Mouse (Mus musculus): ENCODE measurements around the gene Mblac1.
A peak's percentile ranks its signal among the peaks of the same experiment; 100 is the strongest.
"Not testable (repeated sequence)": the region's sequence is repeated elsewhere in the genome, so short reads cannot be mapped to it uniquely, and the experiment has no call there.

The Mblac1 gene

GRCm38 (mm10) chr5:138216632-138217031 lies 22.5 kb downstream of the Mblac1 start:
- not testable (repeated sequence) for DNase-seq (ENCODE audit: low read depth)

DNA sequence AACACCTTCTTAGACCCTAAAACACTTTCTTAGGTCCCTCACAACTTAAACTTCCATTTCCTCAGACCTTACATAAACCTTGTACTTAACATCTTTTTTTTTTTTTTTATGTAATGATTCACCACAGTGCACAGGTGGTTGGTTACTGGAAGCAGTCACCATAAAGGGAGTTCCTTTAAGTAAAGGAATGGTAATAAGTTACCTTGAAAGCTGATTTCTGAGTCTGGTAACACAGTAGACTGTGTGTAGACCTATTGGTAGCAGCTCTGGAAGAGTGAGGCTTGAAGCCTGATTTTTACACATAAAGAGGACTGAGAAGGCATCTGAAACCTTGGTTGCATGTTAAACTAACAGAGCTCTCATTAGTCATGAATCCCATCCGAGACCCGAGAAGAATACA lies 25.8 kb downstream of the Mblac1 start:
- no peak for DNase-seq (ENCODE audit: low read depth)

DNA sequence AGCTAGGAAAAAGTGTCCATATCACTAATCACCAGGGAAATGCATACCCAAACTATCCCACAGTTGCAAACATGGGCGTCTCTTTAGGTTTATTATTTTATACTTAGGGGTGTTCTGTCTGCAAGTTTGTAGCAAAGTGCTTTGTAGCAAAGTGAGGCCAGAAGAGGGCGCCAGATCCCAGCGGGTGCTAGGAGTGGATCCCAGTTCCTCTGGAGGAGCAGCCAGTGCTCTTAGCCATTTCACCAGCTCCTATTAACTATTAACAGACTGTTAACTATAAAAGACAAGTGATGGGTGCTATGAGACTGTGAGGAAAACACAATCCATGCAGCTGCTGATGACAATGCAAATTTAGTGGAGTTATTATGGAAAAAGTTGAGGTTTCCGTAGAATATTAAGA lies 28.0 kb downstream of the Mblac1 start:
- DNase-seq (ENCODE audit: low read depth), result peak; percentile 79

DNA sequence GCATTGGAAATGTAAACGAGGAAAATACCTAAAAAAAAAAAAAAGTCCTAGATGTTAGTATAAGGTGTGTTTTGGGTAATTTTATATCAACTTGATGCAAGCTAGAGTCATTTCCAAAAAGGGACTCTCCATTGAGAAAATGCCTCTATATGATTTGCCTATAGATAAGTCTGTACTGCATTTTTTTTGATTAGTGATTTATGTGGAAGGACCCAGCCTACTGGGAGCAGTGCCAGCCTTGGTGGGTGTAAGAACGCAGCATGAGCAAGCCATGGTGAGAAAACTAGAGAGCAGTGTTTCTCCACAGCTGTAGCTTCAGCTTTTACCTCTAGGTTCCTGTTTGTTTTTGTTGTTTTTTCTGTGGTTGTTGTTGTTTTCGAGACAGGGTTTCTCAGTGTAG lies 29.2 kb downstream of the Mblac1 start:
- DNase-seq (ENCODE audit: low read depth), result no peak

GRCm38 (mm10) chr5:138225700-138226099 lies 31.6 kb downstream of the Mblac1 start, which contains the start of gene Nxpe5:
TSS of gene Nxpe5 (plus strand) at chr5:138225898.
- no peak for DNase-seq (ENCODE audit: low read depth)

- DNase-seq (ENCODE audit: low read depth), result no peak
These were observed 32.4 kb downstream of the Mblac1 start for GRCm38 (mm10) chr5:138226491-138226890.

DNA sequence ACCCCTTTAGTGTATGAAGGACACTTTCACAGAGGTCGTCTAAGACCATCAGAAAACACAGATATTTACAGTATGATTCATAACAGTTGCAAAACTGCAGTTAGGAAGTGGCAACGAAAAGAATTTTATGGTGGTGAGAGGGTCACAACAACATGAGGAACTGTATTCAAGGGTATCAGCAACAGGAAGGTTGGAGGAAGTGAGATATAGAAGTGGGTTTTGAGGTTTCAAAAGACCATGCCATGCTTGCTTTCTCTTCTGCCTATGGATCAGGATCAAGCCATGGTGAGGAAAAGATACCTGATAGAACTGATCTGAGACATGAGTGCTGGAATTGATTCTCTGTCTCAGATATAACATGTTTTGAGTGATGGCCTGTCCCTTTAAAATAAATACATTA lies 33.3 kb downstream of the Mblac1 start:
- DNase-seq (ENCODE audit: low read depth), result no peak

GRCm38 (mm10) chr5:138228026-138228425 lies 33.9 kb downstream of the Mblac1 start:
- peak; percentile 29 for DNase-seq (ENCODE audit: low read depth)

- no peak for DNase-seq (ENCODE audit: low read depth)
These were observed 35.4 kb downstream of the Mblac1 start for GRCm38 (mm10) chr5:138229511-138229910.

- no peak for DNase-seq (ENCODE audit: low read depth)
These were observed 39.7 kb downstream of the Mblac1 start for GRCm38 (mm10) chr5:138233778-138234177.

GRCm38 (mm10) chr5:138234224-138234623 lies 40.1 kb downstream of the Mblac1 start:
- no peak for DNase-seq (ENCODE audit: low read depth)

GRCm38 (mm10) chr5:138241511-138241910 lies 47.4 kb downstream of the Mblac1 start:
- no peak for DNase-seq (ENCODE audit: low read depth)
